In genomic region chr13:60507611-60508010, GRCm38 (mm10) we compare ENCODE assay signal across 23 mouse cellular contexts.
DNase-seq lines count a peak whose midpoint lies in the region; ATAC-seq lines count a peak whose summit lies in the region.
"Had no signal": no experiment of that assay in that cellular context is flagged by ENCODE, and none has a peak within 500 bp of the region (broad histone marks: within the 10 kb centered on the region; RNA-seq: fewer than 3 reads in every experiment).

No protein-coding gene starts in this region.

- WGBS in kidney, embryonic 14.5 days, result 57% methylated on average over 3 of the region's 3 CpGs
- 30% methylated on average over 3 of the region's 3 CpGs for WGBS in lung, embryonic 15.5 days

- intact Hi-C loops in left cerebral cortex, postnatal 10 days (cut with DNase I), result no loop called here

- no peaks in the 10 kb centered on the region for H3K27me3 ChIP-seq in kidney, embryonic 14.5 days (ENCODE audit: control insufficient read depth, insufficient read depth, low read length)
- H3K27me3 ChIP-seq in lung, embryonic 15.5 days, result no peaks in the 10 kb centered on the region
- H3K27me3 ChIP-seq: heart, embryonic 13.5 days; hindbrain, embryonic 12.5 days; neural tube, embryonic 15.5 days; stomach, embryonic 15.5 days had no signal

- H3K27ac ChIP-seq in kidney, embryonic 14.5 days (ENCODE audit: low read depth, low read length), result peak overlapping the region; percentile 30; the same call in 1 of the 2 replicates
- peak overlapping the region; percentile 21 for H3K27ac ChIP-seq in lung, embryonic 15.5 days
- H3K27ac ChIP-seq: heart, embryonic 13.5 days; hindbrain, embryonic 12.5 days; left cerebral cortex, adult 2 months; neural tube, embryonic 15.5 days; stomach, embryonic 15.5 days had no signal

- no peak overlapping the region for H3K4me3 ChIP-seq in kidney, embryonic 14.5 days (ENCODE audit: low read length)
- no peak overlapping the region for H3K4me3 ChIP-seq in lung, embryonic 15.5 days
- H3K4me3 ChIP-seq: heart, embryonic 13.5 days; hindbrain, embryonic 12.5 days; left cerebral cortex, adult 2 months; neural tube, embryonic 15.5 days; stomach, embryonic 15.5 days had no signal

- H3K36me3 ChIP-seq in kidney, embryonic 14.5 days (ENCODE audit: control insufficient read depth, insufficient read depth, low read length), result no peaks in the 10 kb centered on the region
- no peaks in the 10 kb centered on the region for H3K36me3 ChIP-seq in lung, embryonic 15.5 days
- H3K36me3 ChIP-seq: heart, embryonic 13.5 days; hindbrain, embryonic 12.5 days; neural tube, embryonic 15.5 days; stomach, embryonic 15.5 days had no signal

- H3K9ac ChIP-seq in kidney, embryonic 14.5 days (ENCODE audit: low read depth, low read length), result no peak overlapping the region
- no peak overlapping the region for H3K9ac ChIP-seq in lung, embryonic 15.5 days
- H3K9ac ChIP-seq: heart, embryonic 13.5 days; hindbrain, embryonic 12.5 days; liver, postnatal 0 days; neural tube, embryonic 15.5 days; stomach, embryonic 15.5 days had no signal

- no peak for ATAC-seq in kidney, embryonic 14.5 days (ENCODE audit: low FRiP score, low TSS enrichment)
- peak; percentile 73 for ATAC-seq in lung, embryonic 15.5 days (ENCODE audit: borderline replicate concordance, extremely low read depth, low FRiP score, low TSS enrichment)
- ATAC-seq: forebrain, embryonic 16.5 days; intestine, postnatal 0 days; liver, postnatal 0 days had no signal

- no peaks in the 10 kb centered on the region; the same call in 1 of the 2 replicates for H3K4me1 ChIP-seq in kidney, embryonic 14.5 days (ENCODE audit: control insufficient read depth, insufficient read depth, low read length)
- 0 out of 2 replicates have a peak, but pooled peaks cover 4% of the 10 kb centered on the region for H3K4me1 ChIP-seq in lung, embryonic 15.5 days
- H3K4me1 ChIP-seq: heart, embryonic 13.5 days; hindbrain, embryonic 12.5 days; neural tube, embryonic 15.5 days; stomach, embryonic 15.5 days had no signal

- DNase-seq in embryo, embryonic 10.5 days (ENCODE audit: low spot score), result peak; percentile 23
- DNase-seq in embryo, embryonic 10 days (ENCODE audit: low spot score), result no peak
- DNase-seq in kidney, adult 11 months, result no peak
- DNase-seq in lung, postnatal 14 days, result no peak
- no peak for DNase-seq in left cerebral cortex, postnatal 10 days (ENCODE audit: extremely low spot score in 1 of 2, low spot score in 2 of 2)
- DNase-seq: adrenal gland, postnatal 14 days; cerebellum, adult 8-10 months; left cerebral cortex, postnatal 4 days; liver; liver, postnatal 0 days; right cerebral cortex, adult 18-20 months; thymus, adult 18-20 months; thymus, postnatal 36 days had no signal

- H3K9me3 ChIP-seq in kidney, embryonic 14.5 days (ENCODE audit: control insufficient read depth, low read length), result no peaks in the 10 kb centered on the region
- no peaks in the 10 kb centered on the region for H3K9me3 ChIP-seq in lung, embryonic 15.5 days
- H3K9me3 ChIP-seq: heart, embryonic 13.5 days; hindbrain, embryonic 12.5 days; neural tube, embryonic 15.5 days; stomach, embryonic 15.5 days had no signal

- H3K4me2 ChIP-seq in kidney, embryonic 14.5 days (replicated peaks; ENCODE audit: low read depth, low read length), result no peak overlapping the region
- H3K4me2 ChIP-seq in lung, embryonic 15.5 days, result no peak overlapping the region
- H3K4me2 ChIP-seq: heart, embryonic 13.5 days; hindbrain, embryonic 12.5 days; midbrain, embryonic 11.5 days; neural tube, embryonic 15.5 days; stomach, embryonic 15.5 days had no signal
